Mouse (Mus musculus) testis, adult 2 months (tissue): ENCODE data around the gene Fam47e.

Experiments used
- CTCF ChIP-seq: fragments of 200-500 bp; IDR thresholded peaks from 2 replicates; pipeline ENCODE4 v1.5.1; 2012; ENCODE audit warnings: low read depth, mild to moderate bottlenecking, inconsistent platforms, low read length, moderate library complexity; ENCODE audit not compliant: control insufficient read depth, insufficient read depth, insufficient replicate concordance
- POLR2A ChIP-seq: fragments of 200-500 bp; IDR thresholded peaks from 2 replicates; pipeline ENCODE4 v1.6.1; 2012; ENCODE audit warnings: low read depth, mild to moderate bottlenecking, inconsistent platforms, low read length, moderate library complexity; ENCODE audit not compliant: control insufficient read depth

DNA sequence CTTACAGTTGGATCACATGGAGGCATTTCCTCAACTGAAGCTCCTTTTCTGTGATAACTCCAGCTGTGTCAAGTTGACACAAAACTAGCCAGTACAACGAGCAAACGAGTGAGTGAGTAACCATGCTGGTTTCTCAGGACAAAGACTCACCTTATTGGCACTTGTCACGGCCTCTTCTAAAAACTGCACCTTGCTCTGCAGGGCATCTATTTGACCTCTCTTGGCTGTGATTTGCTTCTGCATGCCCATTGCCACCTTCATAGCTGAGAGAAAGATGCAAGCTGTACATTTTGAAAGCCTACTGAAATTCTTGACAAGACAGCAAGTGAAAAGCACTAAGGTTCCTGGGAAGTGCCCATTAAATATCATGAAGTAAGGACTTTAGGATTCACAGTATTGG lies 86.0 kb downstream of the Fam47e start:
- TF ChIP-seq POLR2A, result no peak
- TF ChIP-seq CTCF, result no peak
